Mouse (Mus musculus) neural tube, postnatal 0 days (tissue): ENCODE results near the gene H2-Q2. TPM values are rescaled to one million over a fixed set of nuclear protein-coding genes. Genes with fewer than 3 reads are reported as not detected.

Experiments
- polyA plus RNA-seq: library from polyadenylated mRNA; unstranded; fragments of >200 nt; fragmentation: Nextera tagmentation; extraction: Ambion mirVana; gene quantifications from 2 replicates; pipeline ENCODE4 v1.2.1, GENCODE M21; 2015

The H2-Q2 gene
- polyA plus RNA-seq = 9.1 and 10.5 TPM in 2 replicates

DNA sequence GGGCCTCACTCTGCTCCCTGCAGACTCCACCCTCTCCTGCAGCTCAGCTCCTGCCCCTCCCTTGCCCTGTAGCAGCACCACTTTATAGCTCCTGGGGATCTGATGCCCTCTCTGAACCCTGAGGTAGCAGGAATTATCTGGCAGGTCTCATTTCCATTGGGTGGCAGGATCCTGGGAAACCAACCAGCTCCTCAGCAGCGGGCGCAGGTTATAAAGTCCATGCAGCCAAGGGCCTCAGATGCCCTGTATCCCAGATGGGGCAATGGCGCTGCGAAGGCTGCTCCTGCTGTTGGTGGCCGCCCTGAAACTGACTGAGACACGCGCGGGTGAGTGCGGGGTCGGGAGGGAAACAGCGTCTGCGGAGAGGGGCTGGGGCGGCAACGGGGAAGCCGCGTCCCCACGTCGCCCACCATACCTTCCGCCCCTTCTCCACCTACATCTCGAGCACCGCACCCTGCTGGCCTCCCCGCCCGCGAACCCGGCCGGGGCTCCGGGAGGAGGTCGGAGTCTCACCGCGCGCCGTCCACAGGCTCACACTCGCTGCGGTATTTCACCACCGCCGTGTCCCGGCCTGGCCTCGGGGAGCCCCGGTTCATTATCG is at the start of gene H2-Q2:
Gene H2-Q2 (plus strand): TSS at position 172 of the 601 bp plus-strand sequence.

DNA sequence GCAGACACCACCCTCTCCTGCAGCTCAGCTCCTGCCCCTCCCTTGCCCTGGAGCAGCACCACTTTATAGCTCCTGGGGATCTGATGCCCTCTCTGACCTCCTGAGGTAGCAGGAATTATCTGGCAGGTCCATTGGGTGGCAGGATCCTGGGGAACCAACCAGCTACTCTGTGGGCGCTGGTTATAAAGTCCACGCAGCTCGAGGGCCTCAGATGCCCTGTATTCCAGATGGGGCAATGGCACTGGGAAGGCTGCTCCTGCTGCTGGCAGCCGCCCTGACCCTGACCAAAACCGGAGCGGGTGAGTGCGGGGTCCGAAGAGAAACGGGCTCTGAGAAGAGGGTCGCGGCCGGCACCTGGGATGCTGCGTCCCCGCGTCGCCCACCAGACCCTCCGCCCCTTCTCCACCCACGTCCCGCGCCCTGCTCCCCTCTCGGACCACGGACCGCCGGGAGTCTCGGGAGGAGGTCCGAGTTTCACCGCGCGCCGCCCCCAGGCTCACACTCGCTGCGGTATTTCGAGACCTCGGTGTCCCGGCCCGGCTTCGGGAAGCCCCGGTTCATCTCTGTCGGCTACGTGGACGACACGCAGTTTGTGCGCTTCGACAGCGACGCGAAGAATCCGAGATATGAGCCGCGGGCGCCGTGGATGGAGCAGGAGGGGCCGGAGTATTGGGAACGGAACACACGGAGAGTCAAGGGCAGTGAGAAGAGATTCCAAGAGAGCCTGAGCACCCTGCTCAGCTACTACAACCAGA is 21.5 kb upstream of the H2-Q2 start, which contains the start of gene H2-Q1:
Gene H2-Q1 (plus strand): TSS at position 79 of the 755 bp plus-strand sequence.

DNA sequence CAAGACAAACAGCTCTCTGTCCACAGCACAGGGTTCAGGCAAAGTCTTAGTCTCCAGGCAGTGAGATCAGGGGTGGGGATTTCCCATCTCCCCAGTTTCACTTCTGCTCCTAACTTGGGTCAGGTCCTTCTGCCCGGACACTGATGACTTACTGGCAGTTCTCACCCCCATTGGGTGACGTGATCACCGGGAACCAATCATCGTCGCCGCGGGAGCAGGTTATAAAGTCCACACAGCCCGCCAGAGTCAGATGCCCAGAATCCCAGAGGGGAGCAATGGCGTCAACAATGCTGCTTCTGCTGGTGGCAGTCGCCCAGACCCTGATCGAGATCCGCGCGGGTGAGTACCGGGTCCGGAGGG is 37.3 kb downstream of the H2-Q2 start, which contains the start of gene H2-Q4:
Gene H2-Q4 (plus strand): TSS at position 249 of the 360 bp plus-strand sequence.

Other genes starting within 250 kb of the H2-Q2 start
- not detected in 2 replicates for gene Ly6g5c, start 234.0 kb upstream of the H2-Q2 start, polyA plus RNA-seq
- 0.48 and 0.59 TPM in 2 replicates for gene Ly6g5b, start 226.8 kb upstream of the H2-Q2 start, polyA plus RNA-seq
- 15.3 and 17.2 TPM in 2 replicates for gene Gpank1, start 220.8 kb upstream of the H2-Q2 start, polyA plus RNA-seq
- gene Csnk2b, start 220.2 kb upstream of the H2-Q2 start, polyA plus RNA-seq = 377 and 395 TPM in 2 replicates
- gene D17H6S53E, start 215.9 kb upstream of the H2-Q2 start, polyA plus RNA-seq = 9.6 and 11.8 TPM in 2 replicates
- gene Apom, start 210.2 kb upstream of the H2-Q2 start, polyA plus RNA-seq = 0.21 TPM in 1 of 2 replicates, not detected in the other
- gene Bag6, start 207.1 kb upstream of the H2-Q2 start, polyA plus RNA-seq = 51.1 and 58.5 TPM in 2 replicates
- gene Prrc2a, start 177.3 kb upstream of the H2-Q2 start, polyA plus RNA-seq = 109 and 138 TPM in 2 replicates
- 15.4 and 15.5 TPM in 2 replicates for gene Aif1, start 166.2 kb upstream of the H2-Q2 start, polyA plus RNA-seq
- gene Lst1, start 153.8 kb upstream of the H2-Q2 start, polyA plus RNA-seq = 10.1 and 10.9 TPM in 2 replicates
- gene Ltb, start 147.8 kb upstream of the H2-Q2 start, polyA plus RNA-seq = 1.4 and 1.6 TPM in 2 replicates
- 0.12 TPM in 1 of 2 replicates, not detected in the other for gene Tnf, start 140.2 kb upstream of the H2-Q2 start, polyA plus RNA-seq
- gene Lta, start 136.9 kb upstream of the H2-Q2 start, polyA plus RNA-seq = 0.71 and 1.0 TPM in 2 replicates
- gene Gm16181, start 121.4 kb upstream of the H2-Q2 start, polyA plus RNA-seq = 0.46 and 0.48 TPM in 2 replicates
- gene Atp6v1g2, start 108.6 kb upstream of the H2-Q2 start, polyA plus RNA-seq = 210 and 227 TPM in 2 replicates
- gene Nfkbil1, start 106.5 kb upstream of the H2-Q2 start, polyA plus RNA-seq = 12.5 and 13.2 TPM in 2 replicates
- gene Ddx39b, start 100.5 kb upstream of the H2-Q2 start, polyA plus RNA-seq = 251 and 271 TPM in 2 replicates
- 158 and 172 TPM in 2 replicates for gene H2-D1, start 79.5 kb upstream of the H2-Q2 start, polyA plus RNA-seq
- 0.65 and 1.1 TPM in 2 replicates for gene H2-Q1, start 21.8 kb upstream of the H2-Q2 start, polyA plus RNA-seq
- gene H2-Q4, start 37.4 kb downstream of the H2-Q2 start, polyA plus RNA-seq = 0.97 and 1.9 TPM in 2 replicates
- gene H2-Q6, start 82.6 kb downstream of the H2-Q2 start, polyA plus RNA-seq = 0.92 and 1.9 TPM in 2 replicates
- gene H2-Q7, start 96.9 kb downstream of the H2-Q2 start, polyA plus RNA-seq = 4.0 and 6.8 TPM in 2 replicates
- 0.56 and 0.66 TPM in 2 replicates for gene H2-Q10, start 127.8 kb downstream of the H2-Q2 start, polyA plus RNA-seq
- not detected in 2 replicates for gene Pou5f1, start 163.8 kb downstream of the H2-Q2 start, polyA plus RNA-seq
- gene Tcf19, start 174.6 kb downstream of the H2-Q2 start, polyA plus RNA-seq = 10.5 and 11.8 TPM in 2 replicates
- gene Cchcr1, start 174.9 kb downstream of the H2-Q2 start, polyA plus RNA-seq = 2.6 and 3.4 TPM in 2 replicates
- 0.28 and 0.44 TPM in 2 replicates for gene Psors1c2, start 191.0 kb downstream of the H2-Q2 start, polyA plus RNA-seq
- gene Cdsn, start 209.9 kb downstream of the H2-Q2 start, polyA plus RNA-seq = 0.05 TPM in 1 of 2 replicates, not detected in the other
- gene 2300002M23Rik, start 225.2 kb downstream of the H2-Q2 start, polyA plus RNA-seq = not detected in 2 replicates